Comparison of ENCODE assay signal across 8 mouse cellular contexts in genomic region chr5:18360281-18360819, GRCm38 (mm10). TPM values are rescaled to one million over a fixed set of nuclear protein-coding genes. Genes with fewer than 3 reads are reported as not detected.
DNase-seq lines count a peak whose midpoint lies in the region; ATAC-seq and TF ChIP-seq lines count a peak whose summit lies in the region.

TSS of gene Gnai1 (minus strand) at chr5:18360355.

- peak within 1 kb of the TSS; percentile 77 for H3K9ac ChIP-seq in forebrain, embryonic 13.5 days
- H3K9ac ChIP-seq in heart, embryonic 15.5 days: peak within 1 kb of the TSS; percentile 79
- H3K9ac ChIP-seq in liver, embryonic 13.5 days: peak within 1 kb of the TSS; percentile 45
- peak within 1 kb of the TSS; percentile 85 for H3K9ac ChIP-seq in neural tube, embryonic 13.5 days

- H3K4me1 ChIP-seq in brown adipose tissue, adult 24 weeks (ENCODE audit: control insufficient read depth, insufficient read depth, insufficient read length, low read length): no peaks in the 10 kb centered on the region
- peaks cover 8% of the 10 kb centered on the region for H3K4me1 ChIP-seq in forebrain, embryonic 13.5 days
- peaks cover 9% of the 10 kb centered on the region for H3K4me1 ChIP-seq in heart, embryonic 15.5 days (replicated peaks)
- no peaks in the 10 kb centered on the region; the same call in 1 of the 2 replicates for H3K4me1 ChIP-seq in liver, embryonic 13.5 days (replicated peaks)
- peaks cover 19% of the 10 kb centered on the region; the same call in 1 of the 2 replicates for H3K4me1 ChIP-seq in neural tube, embryonic 13.5 days (replicated peaks)

- H3K4me2 ChIP-seq in forebrain, embryonic 13.5 days: peak within 1 kb of the TSS; percentile 87
- peak within 1 kb of the TSS; percentile 93 for H3K4me2 ChIP-seq in heart, embryonic 15.5 days
- H3K4me2 ChIP-seq in liver, embryonic 13.5 days: peak within 1 kb of the TSS; percentile 74
- peak within 1 kb of the TSS; percentile 80 for H3K4me2 ChIP-seq in neural tube, embryonic 13.5 days

- H3K27me3 ChIP-seq in C2C12 (ENCODE audit: control insufficient read depth, insufficient read depth, insufficient read length): no peaks in the 10 kb centered on the region
- no peaks in the 10 kb centered on the region for H3K27me3 ChIP-seq in forebrain, embryonic 13.5 days
- H3K27me3 ChIP-seq in heart, embryonic 15.5 days: no peaks in the 10 kb centered on the region
- H3K27me3 ChIP-seq in liver, embryonic 13.5 days: peaks cover 38% of the 10 kb centered on the region
- H3K27me3 ChIP-seq in neural tube, embryonic 13.5 days: peaks cover 6% of the 10 kb centered on the region; the same call in 1 of the 2 replicates

- peak; percentile 80 for TF ChIP-seq CTCF in C2C12 (IDR thresholded peaks at IDR 0.05; ENCODE audit: control insufficient read depth, insufficient read depth, insufficient read length)

- ATAC-seq in forebrain, embryonic 13.5 days: peak; percentile 97
- ATAC-seq in heart, embryonic 15.5 days (replicated peaks; ENCODE audit: insufficient number of reproducible peaks, insufficient read depth, low FRiP score, low read depth): peak; percentile 96
- peak; percentile 84 for ATAC-seq in liver, embryonic 13.5 days (ENCODE audit: low read depth)
- ATAC-seq in neural tube, embryonic 13.5 days (ENCODE audit: low read depth): peak; percentile 98

- WGBS in forebrain, embryonic 13.5 days: under 1% methylated on average over 48 of the region's 76 CpGs
- WGBS in heart, embryonic 15.5 days: under 1% methylated on average over 59 of the region's 76 CpGs
- under 1% methylated on average over 69 of the region's 76 CpGs for WGBS in liver, embryonic 13.5 days (ENCODE audit: insufficient replicate concordance)
- WGBS in neural tube, embryonic 13.5 days: under 1% methylated on average over 40 of the region's 76 CpGs

- H3K79me2 ChIP-seq in C2C12 (ENCODE audit: control insufficient read depth, insufficient read depth): no peaks in the 10 kb centered on the region

- no peak within 1 kb of the TSS; the same call in 1 of the 2 replicates for H3K27ac ChIP-seq in brown adipose tissue, adult 24 weeks (replicated peaks; ENCODE audit: low read depth, low read length)
- peak within 1 kb of the TSS; percentile 65 for H3K27ac ChIP-seq in forebrain, embryonic 13.5 days
- H3K27ac ChIP-seq in heart, embryonic 15.5 days: peak within 1 kb of the TSS; percentile 71
- no peak within 1 kb of the TSS for H3K27ac ChIP-seq in liver, embryonic 13.5 days
- peak within 1 kb of the TSS; percentile 83 for H3K27ac ChIP-seq in neural tube, embryonic 13.5 days (replicated peaks)

- H3K4me3 ChIP-seq in C2C12 (ENCODE audit: insufficient read depth, poor library complexity, severe bottlenecking): peak within 1 kb of the TSS; percentile 28
- peak within 1 kb of the TSS; percentile 93 for H3K4me3 ChIP-seq in brown adipose tissue, adult 24 weeks (ENCODE audit: insufficient read depth, low read depth, low read length)
- peak within 1 kb of the TSS; percentile 62 for H3K4me3 ChIP-seq in forebrain, embryonic 13.5 days
- H3K4me3 ChIP-seq in heart, embryonic 15.5 days: peak within 1 kb of the TSS; percentile 82
- H3K4me3 ChIP-seq in liver, embryonic 13.5 days (replicated peaks): peak within 1 kb of the TSS; percentile 58
- H3K4me3 ChIP-seq in neural tube, embryonic 13.5 days: peak within 1 kb of the TSS; percentile 83

- H3ac ChIP-seq in C2C12 (ENCODE audit: control insufficient read depth, insufficient read length, low read depth): peak within 1 kb of the TSS; percentile 67

- H3K36me3 ChIP-seq in C2C12 (ENCODE audit: control insufficient read depth, insufficient read depth): no peaks in the 10 kb centered on the region
- H3K36me3 ChIP-seq in forebrain, embryonic 13.5 days (ENCODE audit: poor library complexity, severe bottlenecking): no peaks in the 10 kb centered on the region
- H3K36me3 ChIP-seq in heart, embryonic 15.5 days: no peaks in the 10 kb centered on the region
- H3K36me3 ChIP-seq in liver, embryonic 13.5 days: no peaks in the 10 kb centered on the region
- H3K36me3 ChIP-seq in neural tube, embryonic 13.5 days: no peaks in the 10 kb centered on the region

- no peaks in the 10 kb centered on the region for H3K79me3 ChIP-seq in C2C12 (ENCODE audit: low read depth)

- no peaks in the 10 kb centered on the region for H3K9me3 ChIP-seq in forebrain, embryonic 13.5 days (replicated peaks)
- no peaks in the 10 kb centered on the region for H3K9me3 ChIP-seq in heart, embryonic 15.5 days (replicated peaks)
- H3K9me3 ChIP-seq in liver, embryonic 13.5 days (replicated peaks): no peaks in the 10 kb centered on the region
- no peaks in the 10 kb centered on the region for H3K9me3 ChIP-seq in neural tube, embryonic 13.5 days

- peak; percentile 88 for DNase-seq in kidney, postnatal 14 days
- DNase-seq in liver, embryonic 13.5 days: no peak
- DNase-seq in urinary bladder, postnatal 25 days (ENCODE audit: low spot score): peak; percentile 64

TF ChIP-seq in C2C12, 6 proteins besides CTCF, POLR2A, EP300 and RAD21:
- TF ChIP-seq MAX (IDR thresholded peaks at IDR 0.05): no peak
- TF ChIP-seq FOSL1 (IDR thresholded peaks at IDR 0.05; ENCODE audit: insufficient read depth, low read length, poor library complexity, severe bottlenecking): no peak
- TF ChIP-seq MYOG (IDR thresholded peaks at IDR 0.05; ENCODE audit: control insufficient read depth, extremely low read depth, insufficient read length): no peak
- TF ChIP-seq USF1 (IDR thresholded peaks at IDR 0.05; ENCODE audit: low read depth): no peak
- no peak for TF ChIP-seq CEBPB (IDR thresholded peaks at IDR 0.05; ENCODE audit: low read depth)
- no peak for TF ChIP-seq MYOD1 (IDR thresholded peaks at IDR 0.05; ENCODE audit: control insufficient read depth, insufficient read length, low read depth)

RNA-seq across cellular contexts. Expression of gene Gnai1, which starts in this region (rescaled TPM):
- 17.2 TPM for polyA plus RNA-seq in C2C12 (2012; fragmentation: generic; extraction: Trizol)
- 25.4 and 37.3 TPM in 2 replicates for polyA plus RNA-seq in brown adipose tissue, adult 24 weeks (2012; ENCODE audit: insufficient read depth, insufficient read length, missing spikeins)
- 28.7 and 30.5 TPM in 2 replicates for polyA plus RNA-seq in forebrain, embryonic 13.5 days (2015; fragmentation: Nextera tagmentation; extraction: Ambion mirVana)
- polyA plus RNA-seq in heart, embryonic 15.5 days (2015; fragmentation: Nextera tagmentation; extraction: Ambion mirVana): 24.8 and 25.3 TPM in 2 replicates
- polyA plus RNA-seq in liver, embryonic 13.5 days (2015; fragmentation: Nextera tagmentation; extraction: Ambion mirVana): 2.2 and 2.4 TPM in 2 replicates
- 52.1 and 56.8 TPM in 2 replicates for polyA plus RNA-seq in neural tube, embryonic 13.5 days (2015; fragmentation: Nextera tagmentation; extraction: Ambion mirVana)

Comparison
In these comparisons a context has a peak if more than half of its experiments do, and no peak if none do; other contexts are left out.
1. H3K4me3 ChIP-seq: peak in every context shown above with its lines; median percentile 93 in brown adipose tissue, adult 24 weeks; 83 in neural tube, embryonic 13.5 days; 82 in heart, embryonic 15.5 days; 62 in forebrain, embryonic 13.5 days; 58 in liver, embryonic 13.5 days; 28 in C2C12.
2. H3K27ac ChIP-seq: peak in forebrain, embryonic 13.5 days (single experiment), heart, embryonic 15.5 days (single experiment) and neural tube, embryonic 13.5 days (single experiment); none in brown adipose tissue, adult 24 weeks (single experiment) and liver, embryonic 13.5 days (single experiment).
3. Peak in every context shown above with its lines, with median percentiles within 50 percentile points of each other: ATAC-seq, H3K4me2 ChIP-seq and H3K9ac ChIP-seq.